Mouse (Mus musculus) liver, embryonic 16.5 days (tissue): ENCODE results near the gene Efna5. TPM values are rescaled to one million over a fixed set of nuclear protein-coding genes. Genes with fewer than 3 reads are reported as not detected.
A peak's percentile ranks its signal among the peaks of the same experiment; 100 is the strongest.

Experiments
- ATAC-seq: fragments of 200-750 bp; cut with Nextera tagmentation; 2 replicates; pipeline ENCODE4 v1.8.0; 2017; ENCODE audit warnings: low read depth, mild to moderate bottlenecking, moderate number of reproducible peaks, moderate library complexity
- H3K27ac ChIP-seq: fragments of 300-500 bp; sonication (generic); 2 replicates; pipeline ENCODE4 v1.5.1; 2014; ENCODE audit warnings: mild to moderate bottlenecking, low read length
- H3K27me3 ChIP-seq: fragments of 300-500 bp; sonication (generic); 2 replicates; pipeline ENCODE4 v1.6.1; 2014; ENCODE audit warnings: low read depth, low read length, mixed read lengths; ENCODE audit not compliant: control insufficient read depth, insufficient read depth
- H3K36me3 ChIP-seq: fragments of 300-500 bp; sonication (generic); 2 replicates; pipeline ENCODE4 v1.6.1; 2014; ENCODE audit warnings: mild to moderate bottlenecking; ENCODE audit not compliant: control insufficient read depth, insufficient read depth
- H3K4me1 ChIP-seq: fragments of 300-500 bp; sonication (generic); 2 replicates; pipeline ENCODE4 v1.6.1; 2014; ENCODE audit warnings: low read depth, low read length, mixed read lengths; ENCODE audit not compliant: control insufficient read depth
- H3K4me2 ChIP-seq: fragments of 300-500 bp; sonication (generic); 2 replicates; pipeline ENCODE4 v1.6.1; 2014; ENCODE audit warnings: low read depth, low read length, mixed read lengths
- H3K4me3 ChIP-seq: fragments of 300-500 bp; sonication (generic); 2 replicates; pipeline ENCODE4 v1.5.1; 2014; ENCODE audit warnings: low read depth, mild to moderate bottlenecking, low read length
- H3K9ac ChIP-seq: fragments of 300-500 bp; sonication (generic); 2 replicates; pipeline ENCODE4 v1.6.1; 2014; ENCODE audit warnings: low read depth, low read length
- H3K9me3 ChIP-seq: fragments of 300-500 bp; sonication (generic); replicated peaks from 2 replicates; pipeline ENCODE4 v1.6.1; 2016; ENCODE audit warnings: low read length; ENCODE audit not compliant: control insufficient read depth
- WGBS: fragments of 180-500 bp; shearing (Covaris S2); extraction: QIAGEN DNeasy Blood & Tissue Kit; methylation state at CpG from one replicate; pipeline ENCODE4 v1.1.7; 2014; ENCODE audit not compliant: insufficient replicate concordance; 5-methylcytosine and 5-hydroxymethylcytosine counted together
- polyA plus RNA-seq: library from polyadenylated mRNA; unstranded; fragments of >200 nt; fragmentation: Nextera tagmentation; extraction: Ambion mirVana; gene quantifications from 2 replicates; pipeline ENCODE4 v1.2.1, GENCODE M21; 2015

Efna5 gene
- polyA plus RNA-seq, 1 experiment from 2014 or later: 2.3 TPM

GRCm38 (mm10) chr17:62881791-62882725 is 941 bp upstream of the Efna5 start:
- Histone ChIP-seq H3K4me1 (no peaks in the 10 kb centered on the region; the same call in 1 of the 2 replicates), H3K9ac (no peak overlapping the region; the same call in 1 of the 2 replicates), H3K4me3 (peak overlapping the region; percentile 65), H3K36me3 (no peaks in the 10 kb centered on the region), H3K9me3 (no peaks in the 10 kb centered on the region), H3K27me3 (peaks cover 62% of the 10 kb centered on the region), H3K27ac (no peak overlapping the region; the same call in 1 of the 2 replicates), H3K4me2 (peak overlapping the region; percentile 71)
- WGBS: under 1% methylated on average over 58 of the region's 58 CpGs
- no peak for ATAC-seq

- peaks cover 62% of the 10 kb centered on the region for H3K27me3 ChIP-seq
- no peak; the same call in 1 of the 2 replicates for ATAC-seq
Observed at GRCm38 (mm10) chr17:62880311-62881175, 574 bp downstream of the Efna5 start.

GRCm38 (mm10) chr17:62879526-62880310 is 1.4 kb downstream of the Efna5 start:
- H3K9ac ChIP-seq: no peak overlapping the region; the same call in 1 of the 2 replicates
- H3K27me3 ChIP-seq: peaks cover 62% of the 10 kb centered on the region
- H3K27ac ChIP-seq: no peak overlapping the region
- ATAC-seq: no peak
- peak overlapping the region; percentile 65 for H3K4me3 ChIP-seq
- H3K9me3 ChIP-seq: no peaks in the 10 kb centered on the region
- 2% methylated on average over 43 of the region's 45 CpGs for WGBS
- no peaks in the 10 kb centered on the region; the same call in 1 of the 2 replicates for H3K4me1 ChIP-seq
- peak overlapping the region; percentile 71 for H3K4me2 ChIP-seq
- H3K36me3 ChIP-seq: no peaks in the 10 kb centered on the region

More at GRCm38 (mm10) chr17:62880311-62881175, 574 bp downstream of the Efna5 start:
- Histone ChIP-seq H3K9ac (peak overlapping the region; percentile 16; the same call in 1 of the 2 replicates), H3K4me2 (peak overlapping the region; percentile 71), H3K36me3 (no peaks in the 10 kb centered on the region), H3K9me3 (no peaks in the 10 kb centered on the region), H3K4me1 (no peaks in the 10 kb centered on the region; the same call in 1 of the 2 replicates), H3K4me3 (peak overlapping the region; percentile 65), H3K27ac (no peak overlapping the region)
- WGBS: under 1% methylated on average over 82 of the region's 82 CpGs

GRCm38 (mm10) chr17:62875727-62876126 is 5.4 kb downstream of the Efna5 start:
- Histone ChIP-seq H3K36me3 (no peaks in the 10 kb centered on the region), H3K4me1 (no peaks in the 10 kb centered on the region), H3K4me3 (no peak overlapping the region), H3K27ac (no peak overlapping the region), H3K27me3 (peaks cover 25% of the 10 kb centered on the region), H3K4me2 (no peak overlapping the region), H3K9me3 (no peaks in the 10 kb centered on the region), H3K9ac (no peak overlapping the region)
- no peak for ATAC-seq
- 3% methylated on average over 3 of the region's 3 CpGs for WGBS

- no peaks in the 10 kb centered on the region for H3K9me3 ChIP-seq
- 50% methylated on average over 3 of the region's 3 CpGs for WGBS
- H3K9ac ChIP-seq: no peak overlapping the region
- H3K27me3 ChIP-seq: no peaks in the 10 kb centered on the region
- ATAC-seq: no peak
- H3K27ac ChIP-seq: no peak overlapping the region
- H3K36me3 ChIP-seq: no peaks in the 10 kb centered on the region
- no peak overlapping the region for H3K4me3 ChIP-seq
- no peak overlapping the region for H3K4me2 ChIP-seq
- H3K4me1 ChIP-seq: no peaks in the 10 kb centered on the region
Observed at GRCm38 (mm10) chr17:62871928-62872327, 9.2 kb downstream of the Efna5 start.

GRCm38 (mm10) chr17:62871191-62871590 is 9.9 kb downstream of the Efna5 start:
- no peak overlapping the region for H3K4me3 ChIP-seq
- no peak for ATAC-seq
- H3K9me3 ChIP-seq: no peaks in the 10 kb centered on the region
- no peak overlapping the region for H3K4me2 ChIP-seq
- no peaks in the 10 kb centered on the region for H3K27me3 ChIP-seq
- no peak overlapping the region for H3K27ac ChIP-seq
- H3K9ac ChIP-seq: no peak overlapping the region
- H3K4me1 ChIP-seq: no peaks in the 10 kb centered on the region
- 62% methylated on average over 5 of the region's 5 CpGs for WGBS
- H3K36me3 ChIP-seq: no peaks in the 10 kb centered on the region

- H3K27me3 ChIP-seq: no peaks in the 10 kb centered on the region
- no peaks in the 10 kb centered on the region for H3K36me3 ChIP-seq
- no peaks in the 10 kb centered on the region for H3K9me3 ChIP-seq
- ATAC-seq: no peak
- H3K4me1 ChIP-seq: no peaks in the 10 kb centered on the region
- H3K4me3 ChIP-seq: no peak overlapping the region
- H3K9ac ChIP-seq: no peak overlapping the region
- WGBS: 66% methylated on average over 5 of the region's 5 CpGs
- no peak overlapping the region for H3K4me2 ChIP-seq
- H3K27ac ChIP-seq: no peak overlapping the region
Observed at GRCm38 (mm10) chr17:62870446-62870845, 10.7 kb downstream of the Efna5 start.

- Histone ChIP-seq H3K36me3 (no peaks in the 10 kb centered on the region), H3K4me3 (no peak overlapping the region), H3K27ac (no peak overlapping the region), H3K9ac (no peak overlapping the region), H3K4me1 (no peaks in the 10 kb centered on the region), H3K27me3 (no peaks in the 10 kb centered on the region), H3K9me3 (no peaks in the 10 kb centered on the region), H3K4me2 (no peak overlapping the region)
- ATAC-seq: no peak
- WGBS: 64% methylated on average over 8 of the region's 8 CpGs
Observed at GRCm38 (mm10) chr17:62864966-62865365, 16.2 kb downstream of the Efna5 start.
